Mouse (Mus musculus): ENCODE results near the gene Lrrc30.

Lrrc30 gene

GRCm38 (mm10) chr17:67632676-67633339 lies at the start of gene Lrrc30:
TSS of gene Lrrc30 (minus strand) at chr17:67632723.
- no peak for TF ChIP-seq GATA4 (IDR thresholded peaks at IDR 0.05; ENCODE audit: insufficient replicate concordance, low read length)

GRCm38 (mm10) chr17:67681084-67681483 lies 48.6 kb upstream of the Lrrc30 start:
- no peak for TF ChIP-seq GATA4 (IDR thresholded peaks at IDR 0.05; ENCODE audit: insufficient replicate concordance, low read length)

GRCm38 (mm10) chr17:67678576-67678975 lies 46.1 kb upstream of the Lrrc30 start:
- no peak for TF ChIP-seq GATA4 (IDR thresholded peaks at IDR 0.05; ENCODE audit: insufficient replicate concordance, low read length)

GRCm38 (mm10) chr17:67667981-67668380 lies 35.5 kb upstream of the Lrrc30 start:
- TF ChIP-seq GATA4 (IDR thresholded peaks at IDR 0.05; ENCODE audit: insufficient replicate concordance, low read length), result no peak

GRCm38 (mm10) chr17:67666981-67667380 lies 34.5 kb upstream of the Lrrc30 start:
- no peak for TF ChIP-seq GATA4 (IDR thresholded peaks at IDR 0.05; ENCODE audit: insufficient replicate concordance, low read length)

- TF ChIP-seq GATA4 (IDR thresholded peaks at IDR 0.05; ENCODE audit: insufficient replicate concordance, low read length), result no peak
These were observed 31.8 kb upstream of the Lrrc30 start for GRCm38 (mm10) chr17:67664299-67664698.

- TF ChIP-seq GATA4 (IDR thresholded peaks at IDR 0.05; ENCODE audit: insufficient replicate concordance, low read length), result no peak
These were observed 19.0 kb upstream of the Lrrc30 start for GRCm38 (mm10) chr17:67651506-67651905.

GRCm38 (mm10) chr17:67641627-67642026 lies 9.1 kb upstream of the Lrrc30 start:
- no peak for TF ChIP-seq GATA4 (IDR thresholded peaks at IDR 0.05; ENCODE audit: insufficient replicate concordance, low read length)

- no peak for TF ChIP-seq GATA4 (IDR thresholded peaks at IDR 0.05; ENCODE audit: insufficient replicate concordance, low read length)
These were observed 5.7 kb upstream of the Lrrc30 start for GRCm38 (mm10) chr17:67638119-67638810.

- TF ChIP-seq GATA4 (IDR thresholded peaks at IDR 0.05; ENCODE audit: insufficient replicate concordance, low read length), result no peak
These were observed 4.4 kb upstream of the Lrrc30 start for GRCm38 (mm10) chr17:67636951-67637350.

GRCm38 (mm10) chr17:67636304-67636703 lies 3.8 kb upstream of the Lrrc30 start:
- no peak for TF ChIP-seq GATA4 (IDR thresholded peaks at IDR 0.05; ENCODE audit: insufficient replicate concordance, low read length)

GRCm38 (mm10) chr17:67629746-67630145 lies 2.8 kb downstream of the Lrrc30 start:
- no peak for TF ChIP-seq GATA4 (IDR thresholded peaks at IDR 0.05; ENCODE audit: insufficient replicate concordance, low read length)

GRCm38 (mm10) chr17:67629211-67629657 lies 3.3 kb downstream of the Lrrc30 start:
- no peak for TF ChIP-seq GATA4 (IDR thresholded peaks at IDR 0.05; ENCODE audit: insufficient replicate concordance, low read length)

GRCm38 (mm10) chr17:67628475-67628874 lies 4.0 kb downstream of the Lrrc30 start:
- no peak for TF ChIP-seq GATA4 (IDR thresholded peaks at IDR 0.05; ENCODE audit: insufficient replicate concordance, low read length)

GRCm38 (mm10) chr17:67625431-67625830 lies 7.1 kb downstream of the Lrrc30 start:
- no peak for TF ChIP-seq GATA4 (IDR thresholded peaks at IDR 0.05; ENCODE audit: insufficient replicate concordance, low read length)

GRCm38 (mm10) chr17:67619001-67619400 lies 13.5 kb downstream of the Lrrc30 start:
- TF ChIP-seq GATA4 (IDR thresholded peaks at IDR 0.05; ENCODE audit: insufficient replicate concordance, low read length), result no peak
